Mouse (Mus musculus) ES-E14 (cell line): ENCODE measurements at regions not wholly inside any gene's neighbourhood (a gene's known extent, or its start where the extent isn't known, plus 50 kb on each side); places are given as distances from the start of the nearest gene placed in this dataset.

ENCODE experiments used
- DNase-seq: peaks from one replicate; pipeline ENCODE4 v3.0.0-alpha.2; 2013; ENCODE audit warnings: low read depth, low spot score
- H3K27ac ChIP-seq: 2 replicates; pipeline ENCODE4 v1.5.1; 2012; ENCODE audit warnings: low read depth, mild to moderate bottlenecking, low read length, moderate library complexity, mixed read lengths; ENCODE audit not compliant: poor library complexity, insufficient read depth, severe bottlenecking
- H3K36me3 ChIP-seq: 2 replicates; pipeline ENCODE4 v1.6.1; 2012; ENCODE audit warnings: mild to moderate bottlenecking, low read length, moderate library complexity, mixed read lengths; ENCODE audit not compliant: control insufficient read depth, poor library complexity, insufficient read depth, severe bottlenecking
- H3K4me1 ChIP-seq, 2 experiments: fragments of 150-350 bp in 1 of 2; sonication (generic) in 1 of 2; 2 replicates each; pipeline ENCODE4 v1.6.1; 2012; ENCODE audit warnings: low read length in 2 of 2, mild to moderate bottlenecking in 1 of 2, mixed read lengths in 1 of 2; ENCODE audit not compliant: control insufficient read depth in 2 of 2, insufficient read depth in 2 of 2, poor library complexity in 1 of 2
- H3K4me3 ChIP-seq, 2 experiments: fragments of 150-350 bp in 1 of 2; sonication (generic) in 1 of 2; 2 replicates each; pipeline ENCODE4 v1.5.1; 2012; ENCODE audit warnings: low read length in 2 of 2, low read depth in 1 of 2, mild to moderate bottlenecking in 1 of 2, mixed read lengths in 1 of 2; ENCODE audit not compliant: insufficient read depth in 1 of 2, poor library complexity in 1 of 2, severe bottlenecking in 1 of 2
- H3K9ac ChIP-seq: 2 replicates; pipeline ENCODE4 v1.6.1; 2012; ENCODE audit warnings: low read depth, mild to moderate bottlenecking, low read length, mixed read lengths; ENCODE audit not compliant: poor library complexity, insufficient read depth, severe bottlenecking
- H3K9me3 ChIP-seq: fragments of 150-350 bp; sonication (generic); 2 replicates; pipeline ENCODE4 v1.6.1; 2012; ENCODE audit warnings: low read depth, mild to moderate bottlenecking, low read length; ENCODE audit not compliant: control insufficient read depth, insufficient read depth
- CHD2 ChIP-seq: IDR thresholded peaks from 2 replicates; pipeline ENCODE4 v1.6.1; 2014; ENCODE audit warnings: mild to moderate bottlenecking, low read depth, low read length, inconsistent platforms
- HCFC1 ChIP-seq: IDR thresholded peaks from 2 replicates; pipeline ENCODE4 v1.6.1; 2012; ENCODE audit warnings: low read length, inconsistent platforms, borderline replicate concordance; ENCODE audit not compliant: insufficient read depth
- MAFK ChIP-seq: IDR thresholded peaks from 2 replicates; pipeline ENCODE4 v1.6.1; 2014; ENCODE audit warnings: mild to moderate bottlenecking, low read depth, low read length, inconsistent platforms; ENCODE audit not compliant: insufficient read depth
- ZC3H11A ChIP-seq: IDR thresholded peaks from 2 replicates; pipeline ENCODE4 v1.6.1; 2012; ENCODE audit warnings: low read depth, mild to moderate bottlenecking, inconsistent platforms, low read length, borderline replicate concordance
- ZNF384 ChIP-seq: IDR thresholded peaks from 2 replicates; pipeline ENCODE4 v1.6.1; 2012; ENCODE audit warnings: low read depth, low read length, inconsistent platforms
- in situ Hi-C, 2 experiments: fragments of 600-800 bp; cut with MboI; formaldehyde crosslinking; loops; one replicate each; pipeline ENCODE4 v1.15.1; 2025; ENCODE audit warnings: low sequenced_read_pairs in 2 of 2, inconsistent platforms in 1 of 2; ENCODE audit not compliant: unreplicated experiment in 2 of 2

- Histone ChIP-seq H3K9ac (no peak overlapping the region), H3K4me3 (no peak overlapping the region), H3K36me3 (no peaks in the 10 kb centered on the region), H3K9me3 (no peaks in the 10 kb centered on the region), H3K4me1 (no peaks in the 10 kb centered on the region), H3K27ac (no peak overlapping the region)
- in situ Hi-C loops, result no loop called here
- TF ChIP-seq ZNF384 (no peak), ZC3H11A (no peak), MAFK (no peak), CHD2 (no peak), HCFC1 (no peak)
- DNase-seq, result no peak
These were observed 992.4 kb upstream of the Pabpc4l start for GRCm38 (mm10) chr3:47440403-47440802.

DNA sequence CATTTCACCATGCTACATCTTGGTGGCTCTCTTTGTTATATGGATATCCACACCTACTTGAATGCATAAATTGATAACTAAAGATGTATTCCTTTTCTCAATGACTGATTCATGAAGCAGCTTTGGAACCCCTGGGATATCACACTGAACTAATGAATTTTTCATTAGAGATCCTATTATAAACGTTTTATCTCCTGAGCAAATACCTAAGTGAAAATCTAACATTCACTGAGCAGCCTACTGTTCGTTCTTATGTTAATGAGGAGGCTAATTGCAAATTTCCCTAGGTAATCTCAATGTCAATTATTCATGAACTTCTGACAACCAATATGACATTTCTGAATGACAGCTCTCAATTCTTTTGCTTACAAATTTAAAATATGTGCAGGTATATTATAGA lies 987.5 kb upstream of the Pabpc4l start:
- Histone ChIP-seq H3K4me1 (no peaks in the 10 kb centered on the region), H3K4me3 (no peak overlapping the region), H3K27ac (no peak overlapping the region), H3K9ac (no peak overlapping the region), H3K36me3 (no peaks in the 10 kb centered on the region), H3K9me3 (no peaks in the 10 kb centered on the region)
- TF ChIP-seq CHD2 (no peak), MAFK (no peak), ZNF384 (no peak), HCFC1 (no peak), ZC3H11A (no peak)
- DNase-seq, result no peak
- in situ Hi-C loops, result no loop called here

DNA sequence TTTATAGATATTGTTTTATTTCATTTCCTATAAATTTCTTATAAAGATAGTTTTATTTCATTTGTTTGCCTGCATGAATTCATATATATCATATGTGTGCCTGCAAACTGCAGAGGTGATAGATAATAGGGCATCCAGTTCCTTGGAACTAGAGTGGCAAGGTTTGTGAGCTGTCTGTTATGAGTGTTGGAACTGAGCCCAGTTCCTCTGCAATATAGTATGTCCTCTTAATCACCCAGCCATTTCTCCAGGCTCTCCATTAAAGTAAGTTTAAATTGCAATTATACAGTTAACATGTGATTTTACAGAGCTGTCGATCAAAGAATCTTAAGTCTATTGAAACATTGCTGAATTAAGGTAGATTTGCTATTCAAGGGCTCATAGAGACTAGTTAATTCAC lies 976.5 kb upstream of the Pabpc4l start:
- DNase-seq, result no peak
- no peak for TF ChIP-seq ZNF384
- no peak for TF ChIP-seq ZC3H11A
- TF ChIP-seq CHD2, result no peak
- TF ChIP-seq HCFC1, result no peak
- TF ChIP-seq MAFK, result no peak
- H3K36me3 ChIP-seq, result no peaks in the 10 kb centered on the region
- in situ Hi-C loops, result no loop called here
- no peak overlapping the region for H3K9ac ChIP-seq
- H3K4me3 ChIP-seq, result no peak overlapping the region
- no peaks in the 10 kb centered on the region for H3K9me3 ChIP-seq
- H3K4me1 ChIP-seq, result no peaks in the 10 kb centered on the region
- H3K27ac ChIP-seq, result no peak overlapping the region
